Mouse (Mus musculus) mouse trophoblast stem cell (cell line): ENCODE measurements around the gene Itgb2l.

Experiments used
- in situ Hi-C, 2 experiments: fragments of 300-500 bp; cut with MseI, MboI; formaldehyde crosslinking; loops; 2 replicates in 1 of 2; 3 replicates in 1 of 2; pipeline ENCODE4 v1.15.1; 2025

Gene Itgb2l

DNA sequence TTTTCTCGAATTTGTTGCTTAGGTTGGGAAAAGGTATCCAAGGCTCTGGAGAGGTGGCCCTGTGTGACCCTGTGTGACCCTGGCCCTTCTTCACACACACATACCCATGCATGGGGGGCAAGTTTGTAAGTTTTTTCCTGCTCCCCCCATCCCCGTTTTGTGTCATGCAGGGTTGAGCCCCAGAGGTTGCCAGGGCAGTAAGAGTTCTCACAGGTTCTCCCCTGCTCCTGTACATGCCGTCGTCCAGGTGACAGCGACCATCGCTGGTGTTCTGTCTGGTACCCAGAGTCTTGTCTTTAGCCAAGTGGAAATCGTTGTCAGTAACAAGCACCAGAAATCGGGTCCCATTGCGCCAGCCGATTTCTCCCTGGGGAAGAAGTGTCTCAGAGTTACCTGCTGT is 10.2 kb downstream of the Itgb2l start:
- in situ Hi-C loops: no loop called here

DNA sequence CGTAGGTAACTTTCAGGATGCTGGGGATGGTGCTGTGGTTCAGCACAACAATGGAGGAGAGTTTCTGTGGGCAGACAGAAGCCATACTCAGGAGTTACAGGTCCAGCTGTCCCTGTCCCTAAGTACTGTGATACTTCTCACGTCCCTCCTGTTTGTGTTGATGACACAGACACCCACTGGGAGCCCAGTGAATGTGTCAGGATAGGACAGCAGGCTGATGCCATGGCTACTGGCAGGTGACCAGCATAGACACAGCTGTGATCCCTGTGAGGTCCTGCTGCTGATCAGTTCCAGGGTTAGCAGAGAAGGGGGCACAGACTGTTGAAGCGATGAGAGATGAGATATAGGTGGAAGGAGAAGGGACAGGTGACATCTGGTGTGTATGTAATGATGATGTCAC is 14.4 kb downstream of the Itgb2l start:
- in situ Hi-C loops: no loop called here

- in situ Hi-C loops: no loop called here
Observed at GRCm38 (mm10) chr16:96426671-96427070, 16.7 kb downstream of the Itgb2l start.

GRCm38 (mm10) chr16:96425044-96425443 is 18.4 kb downstream of the Itgb2l start:
- in situ Hi-C loops: no loop called here

GRCm38 (mm10) chr16:96408064-96408465 is 35.4 kb downstream of the Itgb2l start:
- in situ Hi-C loops: no loop called here

DNA sequence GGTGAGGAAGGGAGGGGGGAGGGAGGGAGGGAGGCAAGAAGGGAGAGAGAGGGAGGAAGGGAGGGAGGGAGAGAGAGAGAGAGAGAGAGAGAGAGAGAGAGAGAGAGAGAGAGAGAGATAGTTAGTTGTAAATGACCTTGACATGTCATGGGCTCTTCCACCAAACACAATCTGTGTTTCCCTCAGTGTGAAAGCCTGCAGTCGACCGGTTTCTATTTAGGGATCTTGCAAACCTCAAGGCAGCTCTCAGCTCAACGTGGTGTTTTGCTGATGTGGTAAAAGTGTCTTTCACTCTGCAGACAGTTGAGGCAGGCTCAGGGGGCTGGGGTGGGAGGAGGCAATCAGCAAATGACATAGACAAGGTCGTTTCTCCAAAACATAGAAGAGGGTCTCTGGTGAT is 37.1 kb downstream of the Itgb2l start:
- in situ Hi-C loops: no loop called here

GRCm38 (mm10) chr16:96402294-96402693 is 41.1 kb downstream of the Itgb2l start:
- in situ Hi-C loops: no loop called here

GRCm38 (mm10) chr16:96400046-96400445 is 43.4 kb downstream of the Itgb2l start:
- in situ Hi-C loops: no loop called here

- in situ Hi-C loops: no loop called here
Observed at GRCm38 (mm10) chr16:96398806-96399205, 44.6 kb downstream of the Itgb2l start.

- in situ Hi-C loops: no loop called here
Observed at GRCm38 (mm10) chr16:96396013-96396650, 47.3 kb downstream of the Itgb2l start.

DNA sequence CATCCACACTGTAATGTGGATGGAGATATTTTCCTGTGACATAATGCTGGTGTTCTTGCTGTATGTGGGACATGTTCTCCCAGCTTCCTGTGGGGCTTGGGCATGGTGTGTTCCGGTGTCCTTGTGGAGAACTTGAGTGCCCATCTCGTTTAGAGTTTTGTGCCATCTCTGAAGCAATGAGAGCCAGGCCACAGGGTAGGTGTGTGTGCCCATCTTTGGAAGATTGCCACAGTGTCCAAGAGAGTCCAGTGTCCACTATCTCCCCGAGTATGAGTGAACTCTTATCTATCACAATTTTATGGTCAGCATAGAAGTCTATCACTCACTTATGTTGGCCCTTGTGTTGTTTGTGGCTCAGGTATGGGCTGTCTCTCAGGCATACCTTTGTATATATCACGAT is 47.9 kb downstream of the Itgb2l start:
- in situ Hi-C loops: no loop called here

- in situ Hi-C loops: no loop called here
Observed at GRCm38 (mm10) chr16:96391070-96391469, 52.3 kb downstream of the Itgb2l start.

DNA sequence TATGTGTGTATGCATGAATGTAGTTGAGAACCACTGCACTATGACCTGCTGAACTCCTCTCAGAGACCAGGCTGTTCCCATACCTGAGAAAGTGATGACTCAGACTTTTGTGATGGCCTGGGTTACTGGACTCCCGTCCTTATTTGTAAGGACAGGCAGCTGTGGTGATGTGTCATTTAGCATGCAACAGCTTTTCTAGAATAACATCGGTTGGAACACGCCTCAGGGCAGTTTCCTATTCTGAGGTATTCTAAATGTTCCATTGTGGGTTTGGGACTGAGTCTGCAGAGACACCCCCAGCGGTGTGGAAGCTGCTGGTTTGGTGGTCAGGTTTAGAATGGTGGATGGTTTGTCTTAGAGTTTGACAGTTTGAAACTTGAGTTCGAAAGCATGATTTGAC is 54.9 kb downstream of the Itgb2l start:
- in situ Hi-C loops: no loop called here

- in situ Hi-C loops: no loop called here
Observed at GRCm38 (mm10) chr16:96387685-96388371, 55.6 kb downstream of the Itgb2l start.

DNA sequence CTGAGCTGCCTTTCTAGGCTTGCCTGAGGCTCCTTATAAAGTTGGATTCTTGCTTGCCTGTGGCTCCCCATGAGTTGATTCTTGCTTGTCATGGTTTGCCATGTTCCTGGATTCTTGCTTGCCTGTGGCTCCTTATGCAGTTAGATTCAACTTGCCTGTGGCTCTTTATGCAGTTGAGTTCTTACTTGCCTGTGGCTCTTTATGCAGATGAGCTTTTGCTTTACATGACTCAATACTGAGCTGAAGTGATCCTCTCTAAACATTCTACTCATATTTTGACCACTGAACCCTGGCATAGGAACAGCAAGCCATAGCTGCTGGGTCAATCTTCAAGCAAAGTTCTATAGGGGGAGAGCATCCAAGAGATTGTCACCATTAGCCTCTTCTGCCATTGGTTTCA is 58.7 kb downstream of the Itgb2l start:
- in situ Hi-C loops: no loop called here

DNA sequence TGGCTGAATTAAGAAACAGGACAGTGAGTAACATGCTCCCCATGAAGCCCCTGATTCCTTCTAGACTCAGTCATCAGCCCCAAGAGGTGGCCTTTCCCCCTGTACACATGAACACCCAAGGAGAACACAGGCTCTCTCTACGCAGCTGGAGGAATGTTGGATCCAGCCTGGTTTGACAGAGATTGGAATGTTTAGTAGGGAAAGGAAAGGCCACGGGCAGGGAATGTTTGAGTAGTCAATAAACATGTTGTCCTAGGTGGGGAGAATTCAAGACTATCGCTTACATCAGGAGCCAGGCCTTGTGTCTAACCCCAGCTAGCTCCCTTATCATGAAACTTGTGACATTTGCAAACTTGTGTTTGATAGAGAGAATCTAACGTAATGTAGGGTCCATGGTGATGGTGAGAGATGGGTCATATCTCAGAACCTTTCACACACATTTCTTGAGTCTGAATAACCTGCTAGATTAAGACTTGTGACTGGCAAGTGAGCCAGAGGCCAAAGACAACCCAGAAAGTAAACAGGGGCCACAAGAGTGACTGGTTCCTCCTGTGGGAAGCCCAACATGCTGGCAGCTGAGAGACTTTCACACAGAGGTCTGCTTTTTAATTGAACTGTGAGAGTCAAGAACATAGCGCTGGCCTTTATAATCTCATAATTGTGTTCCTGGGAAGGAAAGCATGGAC is 60.8 kb downstream of the Itgb2l start:
- in situ Hi-C loops: no loop called here

GRCm38 (mm10) chr16:96381435-96381834 is 62.0 kb downstream of the Itgb2l start:
- in situ Hi-C loops: no loop called here

GRCm38 (mm10) chr16:96378111-96378510 is 65.3 kb downstream of the Itgb2l start:
- in situ Hi-C loops: no loop called here

- in situ Hi-C loops: no loop called here
Observed at GRCm38 (mm10) chr16:96376342-96376741, 67.1 kb downstream of the Itgb2l start.

DNA sequence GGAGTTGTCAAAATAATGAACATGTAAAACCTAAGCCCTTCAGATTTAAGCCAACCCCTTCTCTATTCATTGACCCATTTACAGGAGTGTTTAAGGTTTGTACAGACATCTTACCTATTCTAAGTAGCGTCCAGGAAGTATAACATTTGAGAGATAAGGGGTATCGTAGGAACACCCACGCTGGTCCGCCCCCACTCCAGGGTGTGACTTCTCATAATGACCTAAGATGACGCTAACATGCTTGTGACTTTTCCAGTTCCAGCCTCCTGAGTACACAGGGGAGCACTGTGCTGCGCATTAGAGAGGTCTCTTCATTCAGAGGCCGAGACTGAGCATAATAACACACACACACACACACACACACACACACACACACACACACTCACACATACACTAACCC is 67.9 kb downstream of the Itgb2l start:
- in situ Hi-C loops: no loop called here

- in situ Hi-C loops: loop anchor here in 1 of 2 experiments (25.0 kb wide), 1 partner anchor 240 kb away; no protein-coding TSS in a partner anchor
Observed at GRCm38 (mm10) chr16:96372752-96373118, 70.7 kb downstream of the Itgb2l start.
